Mouse (Mus musculus) kidney, adult 8-10 months (tissue): Measurements from ENCODE around the gene Efnb2.

ENCODE experiments used
- DNase-seq, 2 experiments: peaks; one replicate each; pipeline ENCODE4 v3.0.0; 2022

Efnb2 gene

GRCm38 (mm10) chr8:8568215-8568773 is 92.7 kb downstream of the Efnb2 start:
- DNase-seq = no peak
